Mouse (Mus musculus) erythroblast, adult 5-6 weeks (primary cell): ENCODE results near the gene Ttl. TPM values are rescaled to one million over a fixed set of nuclear protein-coding genes. Genes with fewer than 3 reads are reported as not detected.

Experiments used
- ATAC-seq: replicated peaks from 2 replicates; pipeline ENCODE4 v1.8.0; 2016; ENCODE audit warnings: moderate number of reproducible peaks, mild to moderate bottlenecking, moderate TSS enrichment, inconsistent platforms; ENCODE audit not compliant: poor library complexity, low FRiP score, severe bottlenecking
- total RNA-seq, 2 experiments: library from RNA; stranded (forward) in 1 of 2; stranded (reverse) in 1 of 2; fragments of 150-400 nt in 1 of 2; fragments of 200-764, 138-1000 nt in 1 of 2; gene quantifications; 2 replicates each; pipeline versions ENCODE4 v1.2.3 to v1.2.4; 2015 to 2017; ENCODE audit warnings: low replicate concordance in 2 of 2

Ttl gene
- total RNA-seq, 2 experiments from 2014 or later = 2.1 TPM; not detected in 1

DNA sequence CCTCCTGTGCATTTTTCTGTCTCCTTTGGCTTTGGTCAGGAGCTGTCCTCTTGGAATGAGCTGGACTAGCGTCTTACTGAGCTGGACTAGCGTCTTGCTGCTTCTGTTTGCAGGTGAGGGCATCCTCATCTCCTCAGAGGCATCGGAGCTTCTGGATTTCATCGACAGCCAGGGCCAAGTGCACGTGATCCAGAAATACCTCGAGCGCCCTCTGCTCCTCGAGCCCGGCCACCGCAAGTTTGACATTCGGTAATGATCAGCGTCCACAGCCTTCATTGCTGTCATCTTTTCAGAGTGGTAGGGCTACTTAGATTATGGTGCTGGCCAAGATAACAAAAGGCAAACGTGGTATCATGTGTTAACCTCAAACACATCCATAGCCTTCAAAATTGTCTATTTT, 15.4 kb downstream of the Ttl start:
- no peak for ATAC-seq

DNA sequence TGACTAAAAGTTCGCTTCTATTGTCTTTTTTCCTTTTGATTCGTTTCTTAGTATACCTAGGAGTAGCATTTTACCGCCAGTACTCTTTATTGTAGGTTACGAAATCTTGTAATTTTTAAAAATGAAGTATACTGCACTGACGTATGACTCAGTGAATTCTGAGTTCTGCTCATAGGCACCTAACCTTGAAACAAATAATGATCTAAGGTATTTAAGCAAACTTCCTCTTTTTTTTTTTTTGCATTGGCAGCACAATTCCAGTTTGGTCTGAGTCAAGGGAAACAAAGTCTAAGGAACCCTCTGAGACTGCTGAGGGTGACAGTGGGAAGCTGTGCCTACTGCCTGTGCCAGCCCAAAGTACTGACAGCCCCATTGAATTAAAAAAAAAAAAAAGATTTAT, 17.8 kb downstream of the Ttl start:
- ATAC-seq = no peak

GRCm38 (mm10) chr2:129084959-129085358, 19.2 kb downstream of the Ttl start:
- ATAC-seq = peak; percentile 68; the same call in 1 of the 2 replicates

DNA sequence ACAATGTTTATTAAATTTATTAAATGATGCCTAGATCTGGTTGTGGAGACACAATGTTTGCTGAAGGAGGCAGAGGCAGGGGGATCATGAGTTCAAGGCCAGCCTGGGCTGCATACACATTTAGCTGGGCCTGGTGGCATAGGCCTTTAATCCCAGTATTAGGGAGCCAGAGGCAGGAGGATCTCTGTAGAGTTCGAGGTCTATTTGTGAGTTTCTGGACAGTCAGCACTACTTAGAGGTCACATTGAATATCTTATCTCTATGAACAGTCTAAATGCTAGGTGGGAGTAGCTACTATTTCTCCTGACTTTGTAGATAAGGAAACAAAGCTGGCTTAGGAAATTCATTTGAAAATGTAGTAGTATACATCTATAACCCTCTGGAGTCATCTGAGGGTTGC, 21.8 kb downstream of the Ttl start:
- no peak for ATAC-seq

DNA sequence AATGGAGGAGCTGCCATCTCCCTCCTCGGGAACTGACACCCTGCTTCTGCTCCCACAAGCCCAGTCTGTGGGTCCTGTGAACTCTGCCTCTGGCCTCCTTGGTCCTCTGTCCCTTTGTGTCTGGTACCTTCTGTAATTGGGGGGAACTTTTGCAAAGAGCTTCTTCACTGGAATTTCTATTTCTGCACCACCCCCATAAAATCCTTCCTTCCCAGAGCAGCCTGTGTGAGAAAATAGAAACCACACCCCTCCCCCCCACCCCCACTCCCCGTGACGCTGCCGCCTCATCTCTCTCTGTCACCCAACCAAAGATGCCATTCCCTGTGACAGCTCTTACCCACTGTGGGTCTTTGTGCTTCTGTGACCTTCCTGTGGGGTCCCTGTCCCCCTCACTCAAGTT, 24.6 kb downstream of the Ttl start:
- no peak for ATAC-seq

- ATAC-seq = no peak
Measured at GRCm38 (mm10) chr2:129092810-129093209, 27.1 kb downstream of the Ttl start.

- ATAC-seq = no peak
Measured at GRCm38 (mm10) chr2:129093926-129094724, 28.4 kb downstream of the Ttl start.

DNA sequence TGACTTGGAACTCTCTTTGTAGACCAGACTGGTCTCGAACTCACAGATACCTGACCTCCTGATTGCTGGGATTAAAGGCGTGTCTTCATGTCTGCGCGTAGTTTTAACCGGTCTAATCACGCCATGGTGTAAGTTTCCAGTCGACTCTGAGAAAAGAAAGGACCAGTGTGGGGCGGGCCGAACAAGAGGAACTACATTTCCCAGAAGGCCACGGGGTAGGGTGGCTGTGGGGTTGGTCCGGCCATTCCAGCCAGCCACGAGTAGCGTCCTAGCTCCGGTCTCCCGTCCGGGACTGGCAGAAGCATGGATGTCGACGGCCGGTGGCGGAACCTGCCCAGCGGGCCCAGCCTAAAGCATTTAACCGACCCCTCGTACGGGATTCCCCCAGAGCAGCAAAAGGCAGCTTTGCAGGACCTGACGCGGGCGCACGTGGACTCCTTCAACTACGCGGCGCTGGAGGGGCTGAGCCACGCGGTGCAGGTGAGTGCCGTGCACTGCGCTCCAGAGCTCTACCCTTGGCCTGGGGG, 35.1 kb downstream of the Ttl start, which contains the start of gene Polr1b:
Polr1b (plus strand) TSS at position 212 of the 527 bp plus-strand sequence.
- peak; percentile 99 for ATAC-seq

DNA sequence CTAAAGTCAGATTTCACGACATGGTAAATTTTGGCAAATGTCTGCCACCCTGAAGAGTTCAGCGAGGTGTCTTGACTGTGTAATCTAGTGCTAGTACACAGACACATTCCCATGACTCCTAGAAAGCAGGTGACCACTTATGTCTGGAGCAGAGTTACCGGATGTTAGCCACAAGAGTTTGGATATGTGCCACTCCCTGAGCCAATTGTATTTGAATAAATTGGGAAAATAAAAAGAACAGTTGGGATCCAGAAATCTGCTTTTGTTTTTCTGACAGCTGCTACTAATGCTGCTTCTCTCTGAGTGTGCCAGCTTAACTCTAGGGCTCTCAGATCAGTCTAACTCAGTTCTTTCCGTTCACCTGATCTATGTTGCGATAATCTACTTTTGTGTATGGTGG, 47.2 kb downstream of the Ttl start:
- no peak for ATAC-seq

- no peak for ATAC-seq
Measured at GRCm38 (mm10) chr2:129115706-129116367, 50.1 kb downstream of the Ttl start.

DNA sequence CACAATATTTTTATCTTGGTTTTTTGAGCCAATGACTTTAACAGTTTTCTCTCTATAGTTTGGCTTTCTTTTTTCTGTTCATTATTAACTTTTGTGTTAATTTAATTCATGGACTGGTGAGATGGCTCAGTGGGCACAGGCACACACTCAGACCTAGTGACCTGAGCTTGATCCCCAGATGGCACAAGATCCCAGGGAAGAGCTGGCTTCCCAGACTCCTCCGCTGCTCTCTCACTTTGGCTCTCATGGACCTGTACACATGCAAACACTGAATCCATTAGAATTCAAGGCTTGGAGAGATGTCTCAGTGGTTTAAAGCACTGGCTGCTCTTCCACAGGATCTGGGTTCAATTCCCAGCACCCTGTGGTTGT, 50.6 kb downstream of the Ttl start:
- ATAC-seq = no peak

DNA sequence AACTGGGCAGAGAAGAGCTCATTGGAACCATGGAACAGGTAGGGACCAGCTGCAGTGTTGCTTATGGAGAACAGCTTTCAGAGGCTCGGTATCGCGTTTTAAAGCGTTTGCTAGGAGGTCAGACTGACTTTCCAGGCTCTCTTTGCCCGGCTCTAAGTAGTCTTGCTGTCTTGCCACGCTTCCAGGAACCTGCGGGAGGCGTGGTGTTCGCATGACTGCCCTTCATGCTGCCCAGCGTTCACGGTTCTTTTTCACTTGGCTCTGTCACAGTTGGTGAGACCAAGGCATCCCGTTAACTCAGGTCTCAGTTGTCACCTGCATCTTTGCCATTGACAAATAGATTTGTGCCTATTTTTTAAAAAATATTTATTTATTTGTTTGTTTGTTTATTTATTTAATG, 52.3 kb downstream of the Ttl start:
- ATAC-seq = no peak

- ATAC-seq = no peak
Measured at GRCm38 (mm10) chr2:129121986-129122385, 56.2 kb downstream of the Ttl start.

- peak; percentile 97 for ATAC-seq
Measured at GRCm38 (mm10) chr2:129129412-129129929, 63.7 kb downstream of the Ttl start, which contains the start of gene Chchd5. Chchd5 (plus strand) TSS chr2:129129700.

GRCm38 (mm10) chr2:129129987-129130545, 64.3 kb downstream of the Ttl start:
- ATAC-seq = peak; percentile 44

GRCm38 (mm10) chr2:129130776-129131175, 65.0 kb downstream of the Ttl start:
- no peak for ATAC-seq

- ATAC-seq = no peak
Measured at GRCm38 (mm10) chr2:129132231-129132630, 66.5 kb downstream of the Ttl start.

- ATAC-seq = no peak
Measured at GRCm38 (mm10) chr2:129133006-129133805, 67.5 kb downstream of the Ttl start.

GRCm38 (mm10) chr2:129139906-129140305, 74.2 kb downstream of the Ttl start:
- ATAC-seq = no peak
